Mouse (Mus musculus): ENCODE results near the gene Sh2d2a. TPM values are rescaled to one million over a fixed set of nuclear protein-coding genes. Genes with fewer than 3 reads are reported as not detected.
"Not testable (repeated sequence)": the region's sequence is repeated elsewhere in the genome, so short reads cannot be mapped to it uniquely, and the experiment has no call there.

Gene Sh2d2a
- polyA plus RNA-seq, 1 experiment from 2014 or later: not detected

GRCm38 (mm10) chr3:87899776-87900175 is 53.2 kb downstream of the Sh2d2a start:
- H3K9ac ChIP-seq: no peak overlapping the region
- no peaks in the 10 kb centered on the region for H3K4me1 ChIP-seq
- no peaks in the 10 kb centered on the region for H3K36me3 ChIP-seq
- H3K27ac ChIP-seq: no peak overlapping the region
- no peak for ATAC-seq (ENCODE audit: insufficient number of reproducible peaks, insufficient read depth, low FRiP score, low TSS enrichment, low read depth)
- no peak overlapping the region for H3K4me2 ChIP-seq
- WGBS: 84% methylated on average over 3 of the region's 3 CpGs
- H3K9me3 ChIP-seq: no peaks in the 10 kb centered on the region
- H3K4me3 ChIP-seq: no peak overlapping the region
- no peaks in the 10 kb centered on the region for H3K27me3 ChIP-seq

GRCm38 (mm10) chr3:87901036-87901624 is 54.6 kb downstream of the Sh2d2a start:
- Histone ChIP-seq H3K27me3 (no peaks in the 10 kb centered on the region), H3K4me3 (no peak overlapping the region), H3K9ac (no peak overlapping the region), H3K4me1 (no peaks in the 10 kb centered on the region), H3K9me3 (no peaks in the 10 kb centered on the region), H3K4me2 (no peak overlapping the region), H3K36me3 (no peaks in the 10 kb centered on the region), H3K27ac (no peak overlapping the region)
- ATAC-seq (ENCODE audit: insufficient number of reproducible peaks, insufficient read depth, low FRiP score, low TSS enrichment, low read depth): no peak
- 71% methylated on average over 1 of the region's 1 CpGs for WGBS

- not testable (repeated sequence) for H3K4me2 ChIP-seq; H3K4me1 ChIP-seq; H3K9ac ChIP-seq; H3K36me3 ChIP-seq; H3K27ac ChIP-seq; H3K4me3 ChIP-seq; ATAC-seq (ENCODE audit: insufficient number of reproducible peaks, insufficient read depth, low FRiP score, low TSS enrichment, low read depth); H3K9me3 ChIP-seq; H3K27me3 ChIP-seq
- 86% methylated on average over 5 of the region's 6 CpGs for WGBS
Measured at GRCm38 (mm10) chr3:87901959-87902358, 55.4 kb downstream of the Sh2d2a start.

GRCm38 (mm10) chr3:87903821-87904220 is 57.3 kb downstream of the Sh2d2a start:
- 45% methylated on average over 5 of the region's 5 CpGs for WGBS
- Histone ChIP-seq H3K4me1 (peaks cover 13% of the 10 kb centered on the region), H3K4me3 (no peak overlapping the region), H3K9ac (no peak overlapping the region), H3K27me3 (no peaks in the 10 kb centered on the region), H3K36me3 (no peaks in the 10 kb centered on the region), H3K27ac (no peak overlapping the region), H3K9me3 (no peaks in the 10 kb centered on the region), H3K4me2 (no peak overlapping the region)
- no peak for ATAC-seq (ENCODE audit: insufficient number of reproducible peaks, insufficient read depth, low FRiP score, low TSS enrichment, low read depth)

Other genes with a start within 250 kb of the Sh2d2a start
- 17.5 and 18.3 TPM in 2 replicates for gene Arhgef11, start 229.2 kb upstream of the Sh2d2a start, polyA plus RNA-seq (2015; fragmentation: Nextera tagmentation; extraction: Ambion mirVana)
- gene Lrrc71, start 98.1 kb upstream of the Sh2d2a start, polyA plus RNA-seq (2015; fragmentation: Nextera tagmentation; extraction: Ambion mirVana): 0.34 and 0.99 TPM in 2 replicates
- gene Ntrk1, start 51.6 kb upstream of the Sh2d2a start, polyA plus RNA-seq (2015; fragmentation: Nextera tagmentation; extraction: Ambion mirVana): 1.8 TPM in 2 replicates
- gene Insrr, start 49.8 kb upstream of the Sh2d2a start, polyA plus RNA-seq (2015; fragmentation: Nextera tagmentation; extraction: Ambion mirVana): 0.78 and 0.80 TPM in 2 replicates
- 12.5 and 15.6 TPM in 2 replicates for gene Pear1, start 22.4 kb upstream of the Sh2d2a start, polyA plus RNA-seq (2015; fragmentation: Nextera tagmentation; extraction: Ambion mirVana)
- 14.4 and 17.7 TPM in 2 replicates for gene Prcc, start 38.9 kb downstream of the Sh2d2a start, polyA plus RNA-seq (2015; fragmentation: Nextera tagmentation; extraction: Ambion mirVana)
- gene Hdgf, start 59.6 kb downstream of the Sh2d2a start, polyA plus RNA-seq (2015; fragmentation: Nextera tagmentation; extraction: Ambion mirVana): 180 and 260 TPM in 2 replicates
- 80.1 and 84.0 TPM in 2 replicates for gene Mrpl24, start 72.8 kb downstream of the Sh2d2a start, polyA plus RNA-seq (2015; fragmentation: Nextera tagmentation; extraction: Ambion mirVana)
- gene Isg20l2, start 83.6 kb downstream of the Sh2d2a start, polyA plus RNA-seq (2015; fragmentation: Nextera tagmentation; extraction: Ambion mirVana): 69.0 and 74.3 TPM in 2 replicates
- 21.1 and 25.2 TPM in 2 replicates for gene Rrnad1, start 84.0 kb downstream of the Sh2d2a start, polyA plus RNA-seq (2015; fragmentation: Nextera tagmentation; extraction: Ambion mirVana)
- 345 and 370 TPM in 2 replicates for gene Crabp2, start 101.9 kb downstream of the Sh2d2a start, polyA plus RNA-seq (2015; fragmentation: Nextera tagmentation; extraction: Ambion mirVana)
- gene Nes, start 124.3 kb downstream of the Sh2d2a start, polyA plus RNA-seq (2015; fragmentation: Nextera tagmentation; extraction: Ambion mirVana): 13.8 and 17.7 TPM in 2 replicates
- gene Bcan, start 153.5 kb downstream of the Sh2d2a start, polyA plus RNA-seq (2015; fragmentation: Nextera tagmentation; extraction: Ambion mirVana): 0.39 and 0.53 TPM in 2 replicates
- 0.15 TPM in 1 of 2 replicates, not detected in the other for gene Hapln2, start 180.8 kb downstream of the Sh2d2a start, polyA plus RNA-seq (2015; fragmentation: Nextera tagmentation; extraction: Ambion mirVana)
- 34.0 and 38.5 TPM in 2 replicates for gene Gpatch4, start 196.4 kb downstream of the Sh2d2a start, polyA plus RNA-seq (2015; fragmentation: Nextera tagmentation; extraction: Ambion mirVana)
- gene Naxe, start 211.7 kb downstream of the Sh2d2a start, polyA plus RNA-seq (2015; fragmentation: Nextera tagmentation; extraction: Ambion mirVana): 208 and 210 TPM in 2 replicates
- gene Ttc24, start 231.5 kb downstream of the Sh2d2a start, polyA plus RNA-seq (2015; fragmentation: Nextera tagmentation; extraction: Ambion mirVana): 0.11 and 0.19 TPM in 2 replicates
- 20.1 and 22.8 TPM in 2 replicates for gene Iqgap3, start 235.2 kb downstream of the Sh2d2a start, polyA plus RNA-seq (2015; fragmentation: Nextera tagmentation; extraction: Ambion mirVana)

Data from embryonic facial prominence, embryonic 13.5 days (tissue).